ENCODE assay signal across 11 mouse cellular contexts in the genomic region with DNA sequence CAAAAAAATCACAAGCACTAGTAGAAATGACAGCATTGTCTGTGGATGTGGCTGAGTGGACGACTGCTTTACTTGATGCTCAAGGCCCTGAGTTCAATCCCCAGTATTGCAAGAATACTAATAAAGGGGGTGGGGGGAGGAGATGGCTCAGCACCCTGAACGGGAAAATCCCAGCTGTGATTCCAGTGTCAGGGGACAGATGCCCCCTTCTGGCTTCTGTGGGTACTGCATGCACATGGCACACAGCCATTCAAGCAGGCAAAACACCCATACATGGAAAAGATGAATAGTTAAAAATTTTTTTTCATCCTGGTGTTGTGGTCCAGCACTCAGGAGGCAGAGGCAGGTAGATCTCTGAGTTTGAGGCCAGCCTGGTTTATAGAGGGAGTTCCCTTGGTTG. TPM values are rescaled to one million over a fixed set of nuclear protein-coding genes. Genes with fewer than 3 reads are reported as not detected.
A peak's percentile ranks its signal among the peaks of the same experiment; 100 is the strongest.
DNase-seq lines count a peak whose midpoint lies in the region; ATAC-seq and TF ChIP-seq lines count a peak whose summit lies in the region.
"Had no signal": no experiment of that assay in that cellular context is flagged by ENCODE, and none has a peak within 500 bp of the region (broad histone marks: within the 10 kb centered on the region; RNA-seq: fewer than 3 reads in every experiment).

No protein-coding gene starts in this region.

- no peak overlapping the region for H3K9ac ChIP-seq in midbrain, embryonic 11.5 days (ENCODE audit: low read length)
- no peak overlapping the region for H3K9ac ChIP-seq in midbrain, embryonic 14.5 days (replicated peaks; ENCODE audit: low read length)
- no peak overlapping the region for H3K9ac ChIP-seq in limb, embryonic 11.5 days (ENCODE audit: low read length)

- peak; percentile 65 for TF ChIP-seq CTCF in gastrocnemius, adult 2 months (IDR thresholded peaks at IDR 0.05)
- TF ChIP-seq CTCF in bone marrow, adult 2 months (IDR thresholded peaks at IDR 0.05; ENCODE audit: control insufficient read depth, insufficient read depth, low read length) = peak; percentile 69

- no peak overlapping the region for H3K4me2 ChIP-seq in midbrain, embryonic 11.5 days
- H3K4me2 ChIP-seq in midbrain, embryonic 14.5 days (ENCODE audit: low read length) = no peak overlapping the region
- no peak overlapping the region for H3K4me2 ChIP-seq in limb, embryonic 11.5 days (ENCODE audit: low read depth, severe bottlenecking)

- no peak overlapping the region for H3K4me3 ChIP-seq in gastrocnemius, adult 2 months
- no peak overlapping the region for H3K4me3 ChIP-seq in midbrain, embryonic 11.5 days (ENCODE audit: low read depth, low read length)
- no peak overlapping the region for H3K4me3 ChIP-seq in midbrain, embryonic 14.5 days (replicated peaks; ENCODE audit: low read depth, low read length)
- H3K4me3 ChIP-seq in bone marrow, adult 2 months (replicated peaks; ENCODE audit: control insufficient read depth, low read depth, low read length) = no peak overlapping the region
- H3K4me3 ChIP-seq in limb, embryonic 11.5 days (ENCODE audit: low read depth, low read length) = no peak overlapping the region

- H3K27me3 ChIP-seq in midbrain, embryonic 11.5 days (ENCODE audit: control insufficient read depth, insufficient read depth, low read length) = peaks cover 3% of the 10 kb centered on the region
- no peaks in the 10 kb centered on the region; the same call in 1 of the 2 replicates for H3K27me3 ChIP-seq in midbrain, embryonic 14.5 days (ENCODE audit: control insufficient read depth, insufficient read depth, low read length)
- H3K27me3 ChIP-seq in limb, embryonic 11.5 days (ENCODE audit: control insufficient read depth, insufficient read depth, low read length) = peaks cover 3% of the 10 kb centered on the region; the same call in 1 of the 2 replicates

- TF ChIP-seq POLR2A in bone marrow, adult 2 months (IDR thresholded peaks at IDR 0.05; ENCODE audit: borderline replicate concordance, control insufficient read depth, low read depth, low read length) = no peak

- DNase-seq in gastrocnemius, adult 2 months = no peak
- DNase-seq in gastrocnemius, postnatal 14 days = no peak
- peak; percentile 88 for DNase-seq in midbrain, embryonic 11.5 days (ENCODE audit: low spot score, missing footprints)
- no peak for DNase-seq in midbrain, embryonic 14.5 days
- DNase-seq in limb, embryonic 11.5 days (ENCODE audit: low spot score) = peak; percentile 72
- no peak for DNase-seq in yolk sac, embryonic 10.5 days (ENCODE audit: low spot score)
- DNase-seq in right cerebral cortex, postnatal 14 days = no peak

- H3K4me1 ChIP-seq in midbrain, embryonic 11.5 days (ENCODE audit: control insufficient read depth, insufficient read depth, low read length) = no peaks in the 10 kb centered on the region
- H3K4me1 ChIP-seq in midbrain, embryonic 14.5 days (ENCODE audit: control insufficient read depth, insufficient read depth, low read length) = no peaks in the 10 kb centered on the region
- no peaks in the 10 kb centered on the region for H3K4me1 ChIP-seq in bone marrow, adult 2 months (ENCODE audit: control insufficient read depth, insufficient read depth, low read length)
- H3K4me1 ChIP-seq in limb, embryonic 11.5 days (ENCODE audit: control insufficient read depth, insufficient read depth, low read length) = no peaks in the 10 kb centered on the region

- no peaks in the 10 kb centered on the region for H3K9me3 ChIP-seq in midbrain, embryonic 11.5 days (ENCODE audit: control insufficient read depth, low read length)
- no peaks in the 10 kb centered on the region for H3K9me3 ChIP-seq in midbrain, embryonic 14.5 days (ENCODE audit: control insufficient read depth, low read length)
- no peaks in the 10 kb centered on the region for H3K9me3 ChIP-seq in limb, embryonic 11.5 days (ENCODE audit: control insufficient read depth, low read length)

- H3K27ac ChIP-seq in gastrocnemius, adult 2 months = no peak overlapping the region
- no peak overlapping the region for H3K27ac ChIP-seq in midbrain, embryonic 11.5 days (ENCODE audit: low read depth, low read length)
- no peak overlapping the region for H3K27ac ChIP-seq in midbrain, embryonic 14.5 days (replicated peaks; ENCODE audit: low read depth, low read length)
- no peak overlapping the region for H3K27ac ChIP-seq in bone marrow, adult 2 months (ENCODE audit: control insufficient read depth, insufficient read depth, low read depth, low read length, poor library complexity)
- no peak overlapping the region for H3K27ac ChIP-seq in limb, embryonic 11.5 days (replicated peaks; ENCODE audit: low read depth, low read length)

- intact Hi-C loops in gastrocnemius, adult 2 months (cut with DNase I) = no loop called here
- intact Hi-C loops in gastrocnemius, postnatal 14 days (cut with DNase I; ENCODE audit: low total_unique reads) = no loop called here

- no peaks in the 10 kb centered on the region for H3K36me3 ChIP-seq in midbrain, embryonic 11.5 days (ENCODE audit: control insufficient read depth, insufficient read depth, low read length)
- no peaks in the 10 kb centered on the region for H3K36me3 ChIP-seq in midbrain, embryonic 14.5 days (ENCODE audit: control insufficient read depth, insufficient read depth, low read length)
- H3K36me3 ChIP-seq in limb, embryonic 11.5 days (ENCODE audit: control insufficient read depth, insufficient read depth, low read length) = no peaks in the 10 kb centered on the region

- no peak for ATAC-seq in midbrain, embryonic 11.5 days (ENCODE audit: low FRiP score)
- no peak for ATAC-seq in midbrain, embryonic 14.5 days (ENCODE audit: low FRiP score, low TSS enrichment)
- no peak for ATAC-seq in limb, embryonic 11.5 days (ENCODE audit: insufficient number of reproducible peaks, low FRiP score, low TSS enrichment, low read depth)

- WGBS in midbrain, embryonic 11.5 days = 43% methylated on average over 2 of the region's 2 CpGs
- 41% methylated on average over 2 of the region's 2 CpGs for WGBS in midbrain, embryonic 14.5 days
- 48% methylated on average over 2 of the region's 2 CpGs for WGBS in bone marrow, adult 2 months
- 57% methylated on average over 2 of the region's 2 CpGs for WGBS in limb, embryonic 11.5 days

RNA-seq across cellular contexts. Expression of a gene that starts 10.9 kb away (rescaled TPM):
- total RNA-seq in gastrocnemius, adult 2 months (2021) = not detected
- not detected for total RNA-seq in gastrocnemius, postnatal 14 days (2021)
- 0.93 and 1.3 TPM in 2 replicates for polyA plus RNA-seq in midbrain, embryonic 11.5 days (2014; fragmentation: Nextera tagmentation; extraction: Ambion mirVana)
- polyA plus RNA-seq in midbrain, embryonic 14.5 days (2014; fragmentation: Nextera tagmentation; extraction: Ambion mirVana) = 0.39 and 0.43 TPM in 2 replicates
- polyA plus RNA-seq in bone marrow, adult 2 months (2011; ENCODE audit: insufficient read depth, insufficient read length, low replicate concordance, missing spikeins) = not detected in 2 replicates
- 1.1 and 1.5 TPM in 2 replicates for polyA plus RNA-seq in limb, embryonic 11.5 days (2014; fragmentation: Nextera tagmentation; extraction: Ambion mirVana)
- total RNA-seq: adrenal gland, postnatal 36 days; heart, adult 18-20 months had no signal
- polyA plus RNA-seq: liver, embryonic 16.5 days had no signal

Comparison
In these comparisons a context has a peak if more than half of its experiments do, and no peak if none do; other contexts are left out.
1. DNase-seq: peak in midbrain, embryonic 11.5 days (single experiment) and limb, embryonic 11.5 days (single experiment); none in gastrocnemius, adult 2 months (single experiment), gastrocnemius, postnatal 14 days (single experiment), midbrain, embryonic 14.5 days (single experiment), yolk sac, embryonic 10.5 days (single experiment) and right cerebral cortex, postnatal 14 days (single experiment).